Mouse (Mus musculus): ENCODE data around the gene Clec16a. TPM values are rescaled to one million over a fixed set of nuclear protein-coding genes. Genes with fewer than 3 reads are reported as not detected.

Gene Clec16a
- total and polyA plus RNA-seq, 3 experiments, result 20.0 to 24.2 (median 20.5) TPM

DNA sequence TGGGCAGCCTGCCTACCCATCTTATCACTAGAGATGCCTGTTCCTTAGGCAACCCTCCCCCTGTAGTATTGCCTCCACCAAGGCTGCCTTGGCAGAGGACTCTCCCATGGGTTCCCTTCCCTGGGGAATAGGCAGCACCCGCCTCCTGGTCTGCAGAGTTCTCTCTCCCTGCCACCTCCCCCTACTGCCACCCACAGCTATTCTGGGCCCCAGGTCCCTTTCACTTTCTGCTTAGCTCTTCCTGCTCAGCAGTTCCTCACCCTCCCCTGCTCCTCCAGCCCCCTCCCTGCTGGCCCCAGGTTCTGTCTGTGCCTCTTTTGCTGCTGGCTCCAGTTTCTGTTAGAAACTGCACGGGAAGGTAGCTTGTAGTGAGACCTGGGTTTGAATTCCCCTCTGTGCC, 224.5 kb downstream of the Clec16a start (continued):
- TF ChIP-seq EP300 (IDR thresholded peaks at IDR 0.05; ENCODE audit: low read length) (peak; percentile 59; the same call in 1 of the 2 replicates), ETS1 (conservative IDR thresholded peaks at IDR 0.05; ENCODE audit: low read depth, low read length) (peak; percentile 71)

GRCm38 (mm10) chr16:10770531-10771325, 225.6 kb downstream of the Clec16a start:
- in situ Hi-C loops (cut with MboI; ENCODE audit: low pct_ligation_motif_present, low pct_unique_long_range_greater_than_20kb, low sequenced_read_pairs) (no loop called here), dilution Hi-C loops (cut with MboI; ENCODE audit: extremely low pct_ligation_motif_present, extremely low pct_unique_long_range_greater_than_20kb, low sequenced_read_pairs) (no loop called here)
- H3K79me2 ChIP-seq (replicated peaks; ENCODE audit: control insufficient read depth, extremely low read depth, insufficient read depth, poor library complexity, severe bottlenecking), result no peaks in the 10 kb centered on the region

GRCm38 (mm10) chr16:10771769-10772510, 226.8 kb downstream of the Clec16a start:
- H3K79me2 ChIP-seq (replicated peaks; ENCODE audit: control insufficient read depth, extremely low read depth, insufficient read depth, poor library complexity, severe bottlenecking), result no peaks in the 10 kb centered on the region
- H3K9me3 ChIP-seq (replicated peaks; ENCODE audit: low read length), result no peaks in the 10 kb centered on the region
- peaks cover 59 to 86% of the 10 kb centered on the region in 2 experiments for H3K4me1 ChIP-seq (ENCODE audit: control insufficient read depth in 1 of 2, insufficient read depth in 2 of 2)
- no peak overlapping the region for H3K9ac ChIP-seq (ENCODE audit: insufficient read depth, low read depth)
- dilution Hi-C loops (cut with MboI; ENCODE audit: extremely low pct_ligation_motif_present, extremely low pct_unique_long_range_greater_than_20kb, low sequenced_read_pairs) (no loop called here), in situ Hi-C loops (cut with MboI; ENCODE audit: low pct_ligation_motif_present, low pct_unique_long_range_greater_than_20kb, low sequenced_read_pairs) (no loop called here)
- H3K27me3 ChIP-seq (replicated peaks), result peaks cover 3% of the 10 kb centered on the region
- H3K36me3 ChIP-seq (replicated peaks in 1 of 2; ENCODE audit: control insufficient read depth in 1 of 2, insufficient read depth in 1 of 2, low read length in 1 of 2), result no peaks in the 10 kb centered on the region
- no peak overlapping the region; the same call in 1 of the 2 replicates for H3K4me2 ChIP-seq (ENCODE audit: insufficient read depth, low read depth, poor library complexity, severe bottlenecking)
- no peak overlapping the region for H3K4me3 ChIP-seq (replicated peaks in 1 of 3; ENCODE audit: low read depth in 2 of 3, low read length in 2 of 3, poor library complexity in 1 of 3)
- no peak for DNase-seq (ENCODE audit: extremely low read depth)
- H3K27ac ChIP-seq (ENCODE audit: insufficient read depth, low read depth), result no peak overlapping the region
- no peak for TF ChIP-seq ETS1 (conservative IDR thresholded peaks at IDR 0.05; ENCODE audit: low read depth, low read length)
- no peak for TF ChIP-seq CTCF (conservative IDR thresholded peaks at IDR 0.05 in 1 of 2, IDR thresholded peaks at IDR 0.05 in 1 of 2; ENCODE audit: low read depth in 2 of 2, low read length in 2 of 2)
- peak; percentile 25; the same call in 1 of the 2 replicates for TF ChIP-seq TCF12 (IDR thresholded peaks at IDR 0.05; ENCODE audit: low read depth, low read length)
- no peak for TF ChIP-seq MEF2A (IDR thresholded peaks at IDR 0.05; ENCODE audit: borderline replicate concordance, low read depth, low read length)
- no peak for TF ChIP-seq POLR2A (IDR thresholded peaks at IDR 0.05; ENCODE audit: low read depth, low read length)
- TF ChIP-seq ZNF384 (IDR thresholded peaks at IDR 0.05; ENCODE audit: low read depth, low read length), result no peak
- TF ChIP-seq USF2 (conservative IDR thresholded peaks at IDR 0.05; ENCODE audit: low read depth, low read length), result no peak
- TF ChIP-seq RCOR1 (conservative IDR thresholded peaks at IDR 0.05; ENCODE audit: low read depth, low read length), result 0 out of 2 replicates have a peak, but pooled peaks have one; percentile 30
- TF ChIP-seq BHLHE40 (IDR thresholded peaks at IDR 0.05; ENCODE audit: low read depth, low read length), result no peak
- TF ChIP-seq EP300 (IDR thresholded peaks at IDR 0.05; ENCODE audit: low read length), result 0 out of 2 replicates have a peak, but pooled peaks have one; percentile 13
- TF ChIP-seq ELF1 (IDR thresholded peaks at IDR 0.05; ENCODE audit: low read depth, low read length), result peak; percentile 53
- no peak for TF ChIP-seq HCFC1 (IDR thresholded peaks at IDR 0.05; ENCODE audit: low read depth, low read length)
- peak; percentile 52; the same call in 1 of the 2 replicates for TF ChIP-seq SIN3A (IDR thresholded peaks at IDR 0.05; ENCODE audit: low read length)
- no peak for TF ChIP-seq PAX5 (IDR thresholded peaks at IDR 0.05; ENCODE audit: low read length)
- no peak for TF ChIP-seq MYC (IDR thresholded peaks at IDR 0.05; ENCODE audit: low read depth, low read length)
- no peak for TF ChIP-seq UBTF (IDR thresholded peaks at IDR 0.05; ENCODE audit: low read depth, low read length)
- TF ChIP-seq TBP (conservative IDR thresholded peaks at IDR 0.05; ENCODE audit: low read depth, low read length), result no peak
- TF ChIP-seq ZC3H11A (IDR thresholded peaks at IDR 0.05; ENCODE audit: low read depth, low read length), result no peak

More at GRCm38 (mm10) chr16:10770531-10771325, 225.6 kb downstream of the Clec16a start:
- Histone ChIP-seq H3K27me3 (replicated peaks) (peaks cover 3% of the 10 kb centered on the region), H3K9ac (ENCODE audit: insufficient read depth, low read depth) (no peak overlapping the region), H3K36me3 (replicated peaks in 1 of 2; ENCODE audit: control insufficient read depth in 1 of 2, insufficient read depth in 1 of 2, low read length in 1 of 2) (no peaks in the 10 kb centered on the region), H3K4me2 (ENCODE audit: insufficient read depth, low read depth, poor library complexity, severe bottlenecking) (no peak overlapping the region), H3K4me3 (replicated peaks in 1 of 3; ENCODE audit: low read depth in 2 of 3, low read length in 2 of 3, poor library complexity in 1 of 3) (no peak overlapping the region), H3K9me3 (replicated peaks; ENCODE audit: low read length) (no peaks in the 10 kb centered on the region), H3K27ac (ENCODE audit: insufficient read depth, low read depth) (no peak overlapping the region), H3K4me1 (ENCODE audit: control insufficient read depth in 1 of 2, insufficient read depth in 2 of 2) (peaks cover 53 to 74% of the 10 kb centered on the region in 2 experiments)
- peak; percentile 55 for DNase-seq (ENCODE audit: extremely low read depth)
- no peak for TF ChIP-seq ZC3H11A (IDR thresholded peaks at IDR 0.05; ENCODE audit: low read depth, low read length)
- peak; percentile 81 for TF ChIP-seq EP300 (IDR thresholded peaks at IDR 0.05; ENCODE audit: low read length)
- no peak for TF ChIP-seq ZNF384 (IDR thresholded peaks at IDR 0.05; ENCODE audit: low read depth, low read length)
- 0 out of 2 replicates have a peak, but pooled peaks have one; percentile 52 for TF ChIP-seq MYC (IDR thresholded peaks at IDR 0.05; ENCODE audit: low read depth, low read length)
- TF ChIP-seq CHD1 (IDR thresholded peaks at IDR 0.05; ENCODE audit: low read depth, low read length), result no peak
- no peak for TF ChIP-seq JUND (conservative IDR thresholded peaks at IDR 0.05; ENCODE audit: low read depth, low read length)
- no peak for TF ChIP-seq MAZ (IDR thresholded peaks at IDR 0.05; ENCODE audit: low read depth, low read length)
- TF ChIP-seq BHLHE40 (IDR thresholded peaks at IDR 0.05; ENCODE audit: low read depth, low read length), result peak; percentile 83
- no peak for TF ChIP-seq GABPA (IDR thresholded peaks at IDR 0.05; ENCODE audit: insufficient replicate concordance, low read depth, low read length)
- TF ChIP-seq MAFK (IDR thresholded peaks at IDR 0.05; ENCODE audit: insufficient replicate concordance, low read length), result no peak
- TF ChIP-seq USF2 (conservative IDR thresholded peaks at IDR 0.05; ENCODE audit: low read depth, low read length), result no peak
- no peak for TF ChIP-seq TCF12 (IDR thresholded peaks at IDR 0.05; ENCODE audit: low read depth, low read length)
- TF ChIP-seq ZKSCAN1 (IDR thresholded peaks at IDR 0.05; ENCODE audit: borderline replicate concordance, low read depth, low read length), result no peak
- TF ChIP-seq USF1 (IDR thresholded peaks at IDR 0.05; ENCODE audit: low read depth, low read length), result no peak
- no peak for TF ChIP-seq ELF1 (IDR thresholded peaks at IDR 0.05; ENCODE audit: low read depth, low read length)
- TF ChIP-seq IRF4 (IDR thresholded peaks at IDR 0.05; ENCODE audit: low read depth, low read length), result peak; percentile 69
- 0 out of 2 replicates have a peak, but pooled peaks have one; percentile 47 for TF ChIP-seq CHD2 (IDR thresholded peaks at IDR 0.05; ENCODE audit: low read length)
- no peak for TF ChIP-seq KAT2A (IDR thresholded peaks at IDR 0.05; ENCODE audit: insufficient replicate concordance, low read length)
- TF ChIP-seq MEF2A (IDR thresholded peaks at IDR 0.05; ENCODE audit: borderline replicate concordance, low read depth, low read length), result no peak
- no peak for TF ChIP-seq RAD21 (IDR thresholded peaks at IDR 0.05; ENCODE audit: low read depth, low read length)
- TF ChIP-seq NRF1 (IDR thresholded peaks at IDR 0.05; ENCODE audit: low read depth, low read length), result no peak
- no peak for TF ChIP-seq TBP (conservative IDR thresholded peaks at IDR 0.05; ENCODE audit: low read depth, low read length)
- no peak for TF ChIP-seq CTCF (conservative IDR thresholded peaks at IDR 0.05 in 1 of 2, IDR thresholded peaks at IDR 0.05 in 1 of 2; ENCODE audit: low read depth in 2 of 2, low read length in 2 of 2)
- peak; percentile 63 for TF ChIP-seq ETS1 (conservative IDR thresholded peaks at IDR 0.05; ENCODE audit: low read depth, low read length)
